Mouse (Mus musculus): Measurements from ENCODE around the gene Grhpr.
"Not testable (repeated sequence)": the region's sequence is repeated elsewhere in the genome, so short reads cannot be mapped to it uniquely, and the experiment has no call there.

Gene Grhpr

DNA sequence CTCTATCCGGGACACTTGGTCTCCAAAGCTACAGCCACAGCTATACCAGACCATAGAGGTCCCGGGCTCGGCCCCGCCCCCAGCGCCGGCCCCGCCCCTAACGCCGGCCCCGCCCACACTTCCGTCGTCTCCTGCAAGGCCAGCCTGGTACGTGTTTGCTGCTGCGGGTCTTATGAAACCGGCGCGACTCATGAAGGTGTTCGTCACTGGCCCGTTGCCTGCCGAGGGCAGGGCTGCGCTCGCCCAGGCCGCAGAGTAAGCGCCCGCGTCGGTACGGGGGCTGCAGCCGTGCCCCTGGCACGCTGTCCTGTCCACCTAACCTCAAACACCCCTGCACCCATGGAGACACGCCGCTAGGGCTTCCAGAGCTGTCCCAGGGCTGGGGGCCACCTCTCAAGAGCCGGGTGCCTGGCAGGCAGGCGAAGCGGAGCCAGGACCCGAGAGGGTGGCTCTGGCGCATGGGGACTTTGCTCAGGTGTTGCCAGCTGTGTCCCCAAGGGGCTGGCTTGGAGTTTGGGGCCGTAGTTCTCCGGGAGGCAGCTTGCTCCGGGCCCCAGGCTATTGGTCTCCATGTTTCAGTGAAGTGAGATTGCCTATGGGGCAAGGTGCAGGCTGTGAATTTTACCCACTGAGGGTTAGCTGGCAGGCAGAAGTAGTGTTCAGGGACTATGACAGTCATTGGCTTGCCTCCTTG is at the start of gene Grhpr:
Grhpr (plus strand) TSS at position 116 of the 694 bp plus-strand sequence.
- peak; percentile 76 for DNase-seq

DNA sequence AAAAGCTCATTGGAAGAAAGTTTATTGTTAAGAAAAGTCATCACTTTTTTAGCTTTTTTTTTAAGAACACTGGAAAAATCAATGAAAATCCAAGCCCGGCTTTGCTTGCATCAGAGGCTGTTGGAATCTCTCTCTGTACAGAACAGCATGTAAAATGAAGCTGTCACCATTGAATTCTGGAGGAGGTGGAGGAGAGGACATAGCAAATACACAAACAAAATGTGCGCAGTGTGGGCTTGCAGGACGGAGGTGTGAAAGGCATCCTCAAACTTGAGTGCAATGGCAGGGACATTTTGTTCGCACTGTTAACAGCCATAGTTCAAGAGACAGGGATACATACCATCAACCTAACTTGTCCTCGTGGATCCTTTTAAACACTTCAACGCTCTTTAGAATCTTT is 49.5 kb upstream of the Grhpr start:
- peak; percentile 25 for DNase-seq

DNA sequence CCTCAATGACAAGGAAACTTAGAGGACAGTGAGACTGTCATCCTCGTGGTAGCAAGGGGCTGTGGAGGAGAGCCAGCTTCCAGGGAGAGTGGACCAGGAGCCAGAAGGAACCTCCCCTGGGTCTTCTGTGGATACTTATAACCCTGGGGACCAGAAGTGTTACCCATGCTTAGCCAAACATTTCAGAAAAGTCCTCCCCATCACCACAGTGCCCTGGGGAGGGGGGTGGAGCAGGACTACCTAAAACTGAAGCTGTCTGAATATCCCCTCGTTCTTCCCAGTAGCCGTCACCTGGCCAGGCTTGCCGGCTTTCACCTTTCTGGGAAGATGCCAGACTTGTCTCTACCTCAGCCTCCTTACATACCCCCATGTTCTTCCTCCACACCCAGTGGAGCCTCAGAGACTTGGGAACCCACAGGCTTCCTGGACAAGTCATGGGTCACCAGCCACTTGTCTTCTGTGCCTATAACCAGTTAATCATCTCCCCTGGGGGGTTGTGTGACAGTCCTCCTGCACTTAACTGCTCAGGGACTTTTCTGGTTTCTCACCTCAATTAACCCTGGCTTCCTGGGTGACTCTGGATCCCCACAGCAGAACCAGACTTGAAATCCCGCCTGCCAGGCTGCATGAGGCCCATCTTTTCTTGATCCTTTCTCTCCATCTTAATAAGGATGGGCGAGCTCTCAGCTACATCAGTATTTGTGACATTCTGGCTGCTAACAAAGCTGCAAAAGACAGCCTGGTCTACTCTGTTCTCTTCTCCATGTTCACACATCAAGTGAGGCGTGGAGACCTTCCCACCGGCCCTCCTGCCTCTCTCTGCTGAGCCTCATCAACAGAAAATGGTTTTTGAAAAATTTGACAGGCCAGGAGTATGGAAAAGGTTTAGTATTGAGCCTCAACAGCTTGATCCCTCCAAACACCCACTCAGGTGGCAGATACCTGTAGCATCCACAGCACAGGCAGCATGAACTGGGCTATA is 42.5 kb upstream of the Grhpr start:
- DNase-seq, result no peak

DNA sequence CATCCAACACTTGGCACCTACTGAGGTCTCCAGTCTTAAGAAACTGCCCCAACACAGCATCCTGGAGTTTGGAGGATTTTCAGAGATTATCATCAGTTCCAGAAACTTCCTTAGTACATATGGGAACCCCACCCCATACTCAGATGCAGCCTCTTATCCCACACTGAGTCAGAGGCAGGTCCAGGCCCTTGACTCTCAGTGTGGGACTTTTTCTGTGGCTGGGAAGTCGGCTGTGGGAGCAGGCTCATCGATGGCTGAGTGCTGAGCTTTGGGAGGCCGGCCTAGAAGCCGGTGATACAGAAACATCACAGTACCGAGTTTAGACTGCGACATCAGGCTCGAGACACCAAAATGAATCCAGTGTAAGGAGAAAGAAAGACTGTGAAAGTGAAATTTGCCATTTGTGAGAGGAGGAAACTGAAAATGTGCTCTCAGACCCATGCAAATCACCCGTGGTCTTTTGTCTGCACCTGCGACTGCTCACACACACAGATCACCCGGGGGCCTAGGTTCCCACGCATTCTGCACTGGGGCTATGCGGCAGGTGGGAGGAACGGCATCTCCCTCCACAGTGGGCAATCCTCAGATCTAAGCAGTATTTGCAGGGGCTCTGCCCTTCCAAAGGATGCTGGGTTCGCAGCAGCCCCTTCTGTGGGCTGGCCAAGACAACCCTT is 41.5 kb upstream of the Grhpr start:
- no peak for DNase-seq

DNA sequence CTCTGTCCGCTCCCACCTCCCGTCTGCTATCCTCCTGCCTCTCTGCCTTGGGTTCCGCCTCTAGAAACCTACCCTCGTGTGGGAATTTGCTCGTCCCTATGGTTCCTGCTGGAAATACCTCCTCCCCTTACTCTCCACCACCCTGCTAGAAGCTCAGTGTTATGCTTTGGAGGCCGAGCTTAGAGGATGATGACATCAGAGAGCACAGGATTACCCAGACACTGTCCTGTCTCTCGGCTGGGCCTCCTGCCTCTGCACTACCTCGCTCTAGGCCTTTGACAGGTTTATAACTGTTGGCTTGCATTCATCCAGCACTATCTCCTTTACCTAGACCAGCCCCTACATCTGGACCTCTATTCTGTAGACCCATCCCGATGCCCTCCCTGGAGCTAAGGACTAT is 40.9 kb upstream of the Grhpr start:
- no peak for DNase-seq

DNA sequence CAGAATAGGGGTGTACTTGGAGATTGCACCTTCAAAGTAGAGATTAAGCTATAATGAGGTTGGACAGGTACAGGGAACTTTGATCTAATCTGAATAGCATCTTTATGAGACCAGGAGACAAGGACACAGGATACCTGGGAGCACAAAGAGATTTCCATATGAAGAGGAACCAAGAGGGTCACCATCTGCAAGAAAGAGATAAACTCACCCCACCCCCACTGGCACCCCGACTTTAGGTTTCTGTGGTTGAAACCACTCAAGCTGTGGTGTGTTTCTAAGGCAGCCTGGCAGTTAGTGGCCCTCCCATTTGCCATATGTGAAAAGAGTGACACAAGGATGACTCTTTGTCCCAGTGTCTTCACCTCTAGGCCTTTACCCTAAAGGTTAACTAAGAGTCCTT is 39.0 kb upstream of the Grhpr start:
- DNase-seq, result no peak

DNA sequence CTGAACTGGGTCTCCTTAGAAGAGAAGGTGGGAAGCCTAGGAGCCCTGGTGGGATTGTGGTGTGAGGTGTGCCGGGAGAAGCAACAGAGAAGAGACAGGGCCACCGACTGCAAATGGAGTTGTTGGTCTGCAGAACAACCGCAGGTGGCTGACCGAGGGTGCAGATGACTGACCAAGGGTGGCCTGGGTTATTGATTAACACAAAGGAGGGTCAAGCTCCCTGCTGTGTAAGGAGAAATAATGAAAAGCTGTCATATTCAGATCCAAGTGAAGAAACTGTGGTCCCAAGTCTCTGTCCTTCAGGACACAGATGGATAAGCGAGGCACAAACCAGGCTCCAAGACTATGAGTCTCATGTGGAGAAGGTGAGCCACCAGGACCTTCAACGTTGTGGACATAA is 37.7 kb upstream of the Grhpr start:
- DNase-seq, result no peak

DNA sequence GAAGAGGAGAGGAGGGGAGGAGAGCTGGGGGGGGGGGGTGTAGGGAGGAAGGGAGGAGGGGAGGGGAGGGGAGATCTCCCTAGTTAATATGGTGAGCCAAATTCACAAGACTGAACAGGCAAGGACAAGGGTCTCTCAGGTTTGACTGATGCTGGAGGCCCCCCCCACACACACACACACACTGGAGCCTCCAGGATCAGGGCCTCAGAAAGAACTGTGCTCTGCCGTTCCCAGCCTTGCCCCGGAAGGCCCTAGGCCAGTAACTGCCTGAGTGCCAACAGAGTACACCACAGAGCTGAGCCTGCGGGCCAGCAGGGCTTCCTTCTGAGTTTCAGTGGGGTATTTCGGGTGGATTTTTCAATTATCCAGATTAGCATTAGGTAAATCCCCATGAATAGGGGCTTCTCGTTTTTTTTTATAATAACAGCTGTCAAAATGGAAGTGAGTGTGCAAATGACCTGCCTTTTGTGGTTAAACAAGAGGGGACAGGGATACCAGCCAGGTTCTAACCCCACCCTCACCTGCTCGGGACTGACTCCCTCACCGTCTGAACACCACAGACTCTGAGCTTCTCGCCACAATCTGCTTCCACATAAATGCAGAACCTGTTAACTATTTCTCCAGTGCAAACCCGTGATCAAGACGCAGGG is 36.6 kb upstream of the Grhpr start:
- DNase-seq, result no peak

DNA sequence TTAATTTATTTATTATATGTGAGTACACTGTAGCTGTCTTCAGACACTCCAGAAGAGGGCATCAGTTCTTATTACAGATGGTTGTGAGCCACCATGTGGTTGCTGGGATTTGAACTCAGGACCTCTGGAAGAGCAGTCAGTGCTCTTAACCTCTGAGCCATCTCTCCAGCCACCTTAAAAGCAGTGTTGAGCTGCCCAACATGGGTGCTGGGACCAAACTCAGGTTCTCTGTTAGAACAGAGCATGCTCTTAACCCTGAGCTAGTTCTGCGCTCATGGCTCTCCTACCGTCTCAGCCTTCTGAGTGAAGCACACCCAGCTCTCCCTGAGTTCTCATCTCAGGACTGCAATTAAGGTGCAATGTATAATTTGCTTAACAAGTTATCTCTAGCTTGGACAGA is 35.1 kb upstream of the Grhpr start:
- DNase-seq, result not testable (repeated sequence)

DNA sequence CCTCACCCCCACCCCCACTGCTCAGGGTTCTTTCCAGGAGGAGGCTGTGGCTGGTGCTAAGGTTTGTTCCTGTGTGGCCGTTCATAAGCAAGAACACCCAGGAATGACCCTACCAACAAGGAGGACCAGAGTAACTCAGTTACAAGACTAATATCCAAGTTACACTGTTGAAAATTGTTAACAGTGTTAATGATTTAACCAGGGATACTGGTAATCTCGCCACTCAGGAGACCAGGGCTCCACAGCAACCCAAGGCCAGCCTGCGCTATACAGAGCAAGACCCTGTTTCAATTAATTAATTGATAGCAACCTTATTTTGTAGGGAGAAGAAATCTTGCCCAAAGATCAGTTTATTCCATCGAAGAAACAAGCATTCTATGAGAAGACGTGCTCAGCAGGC is 33.7 kb upstream of the Grhpr start:
- DNase-seq, result no peak

DNA sequence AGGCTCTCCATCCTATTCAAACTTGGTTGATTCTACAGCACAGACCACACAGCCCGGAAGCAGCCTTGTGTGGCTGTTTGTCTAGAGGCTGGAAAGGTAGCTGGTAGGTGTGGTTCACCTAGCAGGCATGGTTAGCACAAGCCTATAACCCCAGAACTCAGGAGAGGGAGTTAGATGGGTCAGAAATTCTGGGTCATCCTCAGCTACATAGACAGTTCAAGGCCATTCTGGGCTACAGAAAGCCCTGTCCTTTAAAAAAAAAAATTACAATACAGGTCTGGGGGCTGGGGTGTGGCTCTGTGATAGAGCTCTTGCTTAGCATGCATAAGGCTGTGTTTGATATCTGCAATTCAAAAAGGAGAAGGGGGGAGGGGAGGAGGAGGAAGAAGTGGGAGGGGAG is 32.9 kb upstream of the Grhpr start:
- no peak for DNase-seq

DNA sequence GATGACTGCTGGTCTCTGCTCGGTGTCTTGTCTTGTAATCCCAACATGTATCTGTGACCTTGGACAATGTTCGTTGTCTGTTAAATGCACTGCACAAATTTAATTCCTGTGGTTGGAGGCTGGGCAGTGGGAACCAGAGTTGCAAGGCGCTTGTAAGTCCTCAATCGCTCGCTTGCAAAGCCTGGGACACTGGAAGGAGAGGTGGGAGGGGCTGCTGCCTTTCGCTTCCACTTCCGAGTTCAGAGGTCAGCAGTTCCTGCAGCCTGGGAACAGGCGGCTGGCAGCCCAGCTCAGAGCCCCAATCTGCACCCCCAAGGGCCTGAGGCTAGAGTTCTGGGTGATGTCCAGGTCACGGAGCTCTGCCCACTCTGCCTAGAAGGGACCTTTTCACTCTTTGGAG is 28.2 kb upstream of the Grhpr start:
- no peak for DNase-seq

DNA sequence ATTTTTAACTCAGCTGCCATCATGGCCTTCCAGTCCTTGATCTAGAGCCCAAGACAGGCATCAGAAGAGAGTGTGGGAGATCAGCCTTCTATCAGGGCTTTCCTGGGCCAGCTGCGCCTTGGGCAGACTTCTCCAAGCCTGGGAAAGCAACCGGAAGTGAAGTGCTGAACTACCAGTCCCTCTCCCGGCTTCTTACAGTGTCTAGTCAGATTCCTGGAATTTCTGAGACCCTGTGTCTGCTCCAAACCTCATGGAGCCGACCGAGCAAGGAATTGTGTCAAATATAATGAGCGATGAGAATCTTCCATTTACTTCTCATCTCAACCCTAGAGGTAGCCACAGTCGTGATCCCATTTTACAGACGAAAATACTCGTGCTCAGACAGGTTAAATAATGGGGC is 22.4 kb upstream of the Grhpr start:
- no peak for DNase-seq

DNA sequence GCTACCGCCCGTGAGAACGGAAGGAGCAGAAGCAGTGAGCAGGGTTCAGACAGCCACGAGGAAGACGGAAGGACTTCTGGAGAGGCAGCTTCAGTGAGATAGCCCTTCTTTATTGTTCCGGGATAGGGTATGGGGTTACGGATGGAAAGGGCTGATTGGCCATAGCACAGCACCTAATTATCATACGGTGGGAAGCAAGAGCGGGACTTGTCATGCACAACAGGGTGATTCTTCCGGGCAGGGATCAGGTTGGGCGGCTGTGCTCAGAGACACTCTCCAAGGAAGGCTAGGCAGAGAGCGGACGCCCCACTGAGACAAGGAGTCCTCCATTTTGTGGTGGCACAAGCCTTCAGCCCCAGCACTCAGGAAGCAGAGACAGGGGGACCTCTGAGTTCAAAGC is 22.0 kb upstream of the Grhpr start:
- no peak for DNase-seq

DNA sequence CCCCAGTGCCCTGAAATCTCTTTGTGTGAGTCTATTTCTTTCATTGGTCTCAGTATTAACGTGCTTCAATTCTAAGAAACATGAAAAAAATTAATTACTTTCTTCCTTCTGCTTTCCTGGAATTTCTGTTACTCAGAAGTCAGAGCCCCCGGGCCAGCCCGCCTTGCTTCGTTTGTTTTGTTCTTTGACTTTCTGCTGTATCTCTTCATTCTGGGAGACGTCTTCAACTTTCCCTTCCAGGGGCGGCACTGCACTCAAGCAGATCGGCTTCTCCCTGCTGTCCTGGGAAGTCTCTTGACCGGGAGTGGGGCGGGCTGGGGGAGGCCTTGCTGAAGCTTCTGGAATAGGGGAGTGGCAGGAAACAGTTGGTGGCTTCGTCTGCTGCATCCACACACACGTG is 18.0 kb upstream of the Grhpr start:
- no peak for DNase-seq

DNA sequence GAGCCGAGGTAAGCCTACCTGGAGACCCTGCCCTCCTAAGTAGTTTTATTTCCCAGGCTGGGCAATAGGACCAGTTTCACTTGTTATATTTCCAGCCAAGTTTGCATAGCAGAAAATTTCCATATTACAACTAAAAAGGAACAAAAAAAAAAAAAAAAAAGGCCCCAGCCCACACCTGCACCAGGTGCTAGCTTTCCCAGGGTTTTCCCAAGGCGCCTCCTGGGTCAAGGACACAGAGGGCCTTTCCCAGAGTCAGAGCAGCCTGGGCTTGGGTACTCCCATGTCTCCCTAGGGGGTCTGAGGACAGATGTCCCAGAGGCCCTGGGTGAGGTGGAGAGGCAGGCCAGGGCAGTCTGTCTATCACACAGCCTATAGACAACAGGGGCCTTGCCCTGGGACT is 16.0 kb upstream of the Grhpr start:
- DNase-seq, result no peak

DNA sequence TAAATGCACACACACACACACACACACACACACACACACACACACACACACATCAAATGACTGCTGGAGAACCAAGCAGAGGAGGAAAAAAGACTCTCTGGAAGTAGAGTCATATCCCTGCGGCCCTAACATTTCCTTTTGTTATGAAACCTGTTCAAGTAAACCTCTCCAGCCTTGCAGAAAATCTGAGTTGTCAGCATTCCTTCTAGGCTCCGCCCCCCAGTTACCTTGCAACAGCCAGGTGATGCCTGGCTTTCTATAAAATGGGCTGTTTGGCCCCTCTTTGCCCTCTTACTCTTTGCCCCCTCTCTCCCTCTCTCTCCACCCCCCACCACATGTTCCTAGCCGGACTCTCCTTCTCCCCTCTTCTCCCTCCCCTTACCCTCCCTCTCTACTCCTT is 15.5 kb upstream of the Grhpr start:
- DNase-seq, result no peak

DNA sequence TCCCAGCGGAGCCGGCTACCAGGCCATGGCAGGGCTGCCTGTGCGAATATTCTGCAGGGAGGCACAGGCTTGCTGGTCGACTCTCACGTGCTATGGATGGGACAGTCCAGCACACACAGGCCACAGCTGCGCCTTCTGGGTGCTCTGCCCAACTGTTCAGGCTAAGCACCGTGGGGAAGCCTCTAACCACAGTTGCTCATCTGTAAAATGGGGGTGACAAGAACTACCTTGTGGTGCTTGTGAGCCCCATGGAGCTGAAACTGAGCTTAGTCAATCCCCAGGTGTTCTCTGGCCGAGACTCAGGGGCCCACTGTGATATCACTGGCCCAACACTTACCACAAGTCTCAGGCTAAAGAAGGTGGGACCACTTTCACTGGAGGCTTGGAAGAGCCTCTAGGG is 13.8 kb upstream of the Grhpr start:
- DNase-seq, result no peak

DNA sequence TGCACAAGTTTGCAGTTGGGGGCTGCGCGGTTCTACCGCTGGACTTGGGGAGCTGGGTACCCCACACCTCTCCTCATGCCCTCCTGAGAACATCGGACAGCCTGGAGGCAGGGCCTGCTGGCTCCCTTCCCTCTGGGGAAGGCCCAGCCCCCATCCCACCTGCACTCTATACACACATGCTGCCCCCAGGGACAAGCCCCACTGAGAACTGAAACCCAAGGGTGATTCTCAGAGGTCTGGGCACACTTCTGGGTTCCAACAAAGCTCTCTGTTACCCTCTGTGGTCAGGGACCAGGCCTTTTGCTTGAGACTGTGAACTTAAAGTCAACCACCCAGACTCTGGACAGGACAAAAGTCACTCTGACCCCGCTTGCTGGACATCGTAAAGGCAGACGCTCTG is 11.1 kb upstream of the Grhpr start:
- no peak for DNase-seq

DNA sequence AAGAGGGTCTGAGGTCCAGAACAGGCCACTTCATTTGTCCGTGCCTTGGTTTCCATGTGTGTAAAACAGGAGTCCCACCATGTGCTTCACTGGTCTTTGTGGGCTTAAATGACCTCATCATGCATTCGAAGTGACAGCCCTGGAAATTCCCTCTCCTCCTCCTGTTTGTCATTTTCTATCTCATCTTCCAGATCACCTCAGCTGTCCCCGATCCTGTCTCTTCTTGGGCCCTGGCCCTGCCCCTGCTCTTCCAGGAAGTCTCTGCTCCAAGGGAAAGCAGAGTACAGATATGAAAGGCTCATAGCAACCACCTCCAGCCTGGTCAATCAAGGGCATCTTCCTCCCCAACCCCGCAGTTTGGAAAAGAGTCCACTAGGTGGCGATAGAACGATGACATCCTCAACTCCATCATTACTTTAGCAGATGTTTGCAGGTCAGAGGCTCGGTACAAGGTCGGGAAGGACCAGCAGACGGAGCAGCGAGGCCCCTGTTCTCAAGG is 10.5 kb upstream of the Grhpr start:
- no peak for DNase-seq

DNA sequence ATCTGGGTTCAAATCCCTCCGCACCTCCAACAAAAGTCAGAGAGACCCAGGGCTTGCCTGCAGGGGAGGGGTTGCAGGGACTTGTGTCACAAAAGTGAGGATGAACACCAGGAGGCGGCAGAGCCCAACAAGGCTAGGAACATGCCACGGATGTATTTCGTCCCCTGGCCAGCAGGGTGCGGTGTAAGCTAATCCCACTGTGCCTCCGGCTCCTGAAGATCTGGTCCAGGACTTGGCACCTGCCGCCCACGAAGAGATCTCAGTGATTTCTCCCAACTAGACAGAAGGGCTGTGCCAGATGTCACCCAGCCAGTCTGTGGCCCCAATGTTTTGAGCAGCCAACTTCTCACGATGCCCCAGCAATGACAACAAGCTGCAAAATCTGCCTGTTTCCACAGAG is 7.7 kb upstream of the Grhpr start:
- DNase-seq, result peak; percentile 92

DNA sequence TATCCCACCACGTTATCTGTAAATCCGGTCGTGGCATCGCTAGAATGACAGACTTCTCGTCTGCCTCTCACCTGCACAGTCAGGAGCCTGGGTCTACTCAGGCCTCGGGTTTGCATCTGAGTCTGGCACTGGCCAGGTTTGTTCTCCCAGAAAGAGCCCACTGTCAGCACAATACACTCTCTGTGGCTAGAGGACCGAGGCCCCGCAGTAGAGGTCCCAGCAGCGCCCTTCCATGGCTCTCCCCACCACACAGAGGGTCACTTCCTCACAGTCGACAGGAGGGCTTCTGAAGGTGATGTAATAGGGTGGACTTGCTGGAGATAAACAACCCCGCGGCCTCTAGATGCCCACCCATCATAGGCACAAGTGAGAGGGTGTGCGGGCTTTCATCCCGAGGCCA is 7.3 kb upstream of the Grhpr start:
- no peak for DNase-seq

DNA sequence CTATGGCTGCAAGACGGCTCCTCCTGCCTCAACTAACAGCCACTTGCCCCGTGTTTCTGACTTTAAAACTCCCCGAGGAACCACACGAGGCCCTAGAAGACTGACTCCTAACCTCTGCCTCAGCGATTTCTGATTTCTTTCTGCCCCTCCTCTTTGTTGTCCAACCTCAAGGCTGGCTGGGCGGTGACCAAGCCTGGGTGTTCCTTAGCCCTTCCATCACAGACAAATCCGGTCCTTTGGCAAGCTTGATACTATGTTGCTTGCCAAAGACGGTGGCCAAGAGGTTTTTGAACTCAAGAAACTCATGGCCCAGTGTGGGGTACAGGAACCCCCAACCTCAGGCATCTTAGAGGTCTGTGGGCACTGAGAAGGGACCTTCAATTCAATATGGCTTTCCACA is 6.9 kb upstream of the Grhpr start:
- no peak for DNase-seq

Measured in right cerebral cortex, adult 18-20 months (tissue).